8 mouse cellular contexts compared by ENCODE assay signal in genomic region chr9:45906355-45907077, GRCm38 (mm10). TPM values are rescaled to one million over a fixed set of nuclear protein-coding genes. Genes with fewer than 3 reads are reported as not detected.
A peak's percentile ranks its signal among the peaks of the same experiment; 100 is the strongest.
DNase-seq lines count a peak whose midpoint lies in the region; ATAC-seq and TF ChIP-seq lines count a peak whose summit lies in the region.

Gene Pcsk7, plus strand, starts transcription at chr9:45906497.
Gene Rnf214, minus strand, starts transcription at chr9:45906911.

- peaks cover 32% of the 10 kb centered on the region for H3K36me3 ChIP-seq in E14TG2a.4 (ENCODE audit: insufficient read depth, low read length)
- peaks cover 48% of the 10 kb centered on the region for H3K36me3 ChIP-seq in forebrain, embryonic 14.5 days (ENCODE audit: control insufficient read depth, insufficient read depth, low read length)
- H3K36me3 ChIP-seq in neural tube, embryonic 15.5 days = peaks cover 39% of the 10 kb centered on the region

- H3K4me2 ChIP-seq in forebrain, embryonic 14.5 days (ENCODE audit: low read length) = peak within 1 kb of the TSS; percentile 69
- peak within 1 kb of the TSS; percentile 74 for H3K4me2 ChIP-seq in neural tube, embryonic 15.5 days

- under 1% methylated on average over 71 of the region's 80 CpGs for WGBS in forebrain, embryonic 14.5 days
- WGBS in neural tube, embryonic 15.5 days = under 1% methylated on average over 76 of the region's 80 CpGs

- DNase-seq in c-Kit-positive CD71-positive TER-119-positive erythroid progenitor cells, embryonic 14.5 days (ENCODE audit: low spot score) = peak; percentile 80
- DNase-seq in forebrain, embryonic 14.5 days (ENCODE audit: low spot score) = peak; percentile 89
- peak; percentile 95 to 96 for DNase-seq in heart, postnatal 14 days
- peak; percentile 90 for DNase-seq in layer of hippocampus, adult 11-12 months (ENCODE audit: low spot score)
- DNase-seq in lung, adult 18-20 months = peak; percentile 92 to 94
- DNase-seq in testis, postnatal 14 days (ENCODE audit: low spot score) = peak; percentile 93

- H3K4me1 ChIP-seq in E14TG2a.4 (replicated peaks; ENCODE audit: low read depth, low read length) = peaks cover 26% of the 10 kb centered on the region
- peaks cover 15% of the 10 kb centered on the region for H3K4me1 ChIP-seq in forebrain, embryonic 14.5 days (ENCODE audit: control insufficient read depth, insufficient read depth, low read length)
- peaks cover 31% of the 10 kb centered on the region for H3K4me1 ChIP-seq in neural tube, embryonic 15.5 days

- H3K4me3 ChIP-seq in E14TG2a.4 (replicated peaks; ENCODE audit: low read length) = peak within 1 kb of the TSS; percentile 95
- peak within 1 kb of the TSS; percentile 91 for H3K4me3 ChIP-seq in forebrain, embryonic 14.5 days (ENCODE audit: low read depth, low read length)
- H3K4me3 ChIP-seq in neural tube, embryonic 15.5 days (replicated peaks) = peak within 1 kb of the TSS; percentile 87

- H3K9me3 ChIP-seq in E14TG2a.4 (ENCODE audit: low read length) = no peaks in the 10 kb centered on the region
- H3K9me3 ChIP-seq in forebrain, embryonic 14.5 days (replicated peaks; ENCODE audit: control insufficient read depth, low read length) = no peaks in the 10 kb centered on the region
- no peaks in the 10 kb centered on the region for H3K9me3 ChIP-seq in neural tube, embryonic 15.5 days (replicated peaks)

- TF ChIP-seq CTCF in E14TG2a.4 (conservative IDR thresholded peaks at IDR 0.05; ENCODE audit: low read length) = no peak

- ATAC-seq in forebrain, embryonic 14.5 days = peak; percentile 95
- ATAC-seq in neural tube, embryonic 15.5 days (ENCODE audit: low FRiP score) = peak; percentile 95

- no peaks in the 10 kb centered on the region for H3K27me3 ChIP-seq in E14TG2a.4 (ENCODE audit: insufficient read depth, low read length)
- H3K27me3 ChIP-seq in forebrain, embryonic 14.5 days (replicated peaks; ENCODE audit: control insufficient read depth, insufficient read depth, low read length) = no peaks in the 10 kb centered on the region
- H3K27me3 ChIP-seq in neural tube, embryonic 15.5 days (replicated peaks) = no peaks in the 10 kb centered on the region

- H3K27ac ChIP-seq in forebrain, embryonic 14.5 days (ENCODE audit: low read depth, low read length) = peak within 1 kb of the TSS; percentile 88
- H3K27ac ChIP-seq in neural tube, embryonic 15.5 days (replicated peaks) = peak within 1 kb of the TSS; percentile 98

- H3K9ac ChIP-seq in forebrain, embryonic 14.5 days (ENCODE audit: low read length) = peak within 1 kb of the TSS; percentile 90
- peak within 1 kb of the TSS; percentile 98 for H3K9ac ChIP-seq in neural tube, embryonic 15.5 days (replicated peaks)

- intact Hi-C loops in heart, postnatal 14 days (cut with DNase I) = loop anchor here (5.0 kb wide), 1 partner anchor 366 kb away; the partner anchor contains the start of gene Zpr1

RNA-seq across cellular contexts. Expression of gene Pcsk7, which starts in this region (rescaled TPM):
- polyA plus RNA-seq in forebrain, embryonic 14.5 days (2014; fragmentation: Nextera tagmentation; extraction: Ambion mirVana) = 13.6 and 16.2 TPM in 2 replicates
- total RNA-seq in heart, postnatal 14 days (2021) = 10 to 100 TPM; 23.3 to 24.5 TPM
- polyA plus RNA-seq in neural tube, embryonic 15.5 days (2015; fragmentation: Nextera tagmentation; extraction: Ambion mirVana) = 25.0 and 25.8 TPM in 2 replicates

RNA-seq across cellular contexts. Expression of gene Rnf214, which starts in this region (rescaled TPM):
- polyA plus RNA-seq in forebrain, embryonic 14.5 days (2014; fragmentation: Nextera tagmentation; extraction: Ambion mirVana) = 70.2 and 91.1 TPM in 2 replicates
- 10 to 100 TPM; 27.9 to 28.3 TPM for total RNA-seq in heart, postnatal 14 days (2021)
- 77.0 and 83.6 TPM in 2 replicates for polyA plus RNA-seq in neural tube, embryonic 15.5 days (2015; fragmentation: Nextera tagmentation; extraction: Ambion mirVana)

Comparison
In these comparisons a context has a peak if more than half of its experiments do, and no peak if none do; other contexts are left out.
1. Peak in every context shown above with its lines: DNase-seq, ATAC-seq, H3K4me3 ChIP-seq and H3K27ac ChIP-seq.